Mouse (Mus musculus) bone marrow, adult 2 months (tissue): ENCODE data around the gene Faf2.

Source experiments
- CTCF ChIP-seq: fragments of 200-500 bp; IDR thresholded peaks from 2 replicates; pipeline ENCODE4 v1.5.1; 2011; ENCODE audit warnings: low read length, control low read depth; ENCODE audit not compliant: control insufficient read depth, insufficient read depth
- POLR2A ChIP-seq: fragments of 200-500 bp; IDR thresholded peaks from 2 replicates; pipeline ENCODE4 v1.6.1; 2011; ENCODE audit warnings: low read depth, mild to moderate bottlenecking, control low read depth, low read length, borderline replicate concordance; ENCODE audit not compliant: control insufficient read depth

DNA sequence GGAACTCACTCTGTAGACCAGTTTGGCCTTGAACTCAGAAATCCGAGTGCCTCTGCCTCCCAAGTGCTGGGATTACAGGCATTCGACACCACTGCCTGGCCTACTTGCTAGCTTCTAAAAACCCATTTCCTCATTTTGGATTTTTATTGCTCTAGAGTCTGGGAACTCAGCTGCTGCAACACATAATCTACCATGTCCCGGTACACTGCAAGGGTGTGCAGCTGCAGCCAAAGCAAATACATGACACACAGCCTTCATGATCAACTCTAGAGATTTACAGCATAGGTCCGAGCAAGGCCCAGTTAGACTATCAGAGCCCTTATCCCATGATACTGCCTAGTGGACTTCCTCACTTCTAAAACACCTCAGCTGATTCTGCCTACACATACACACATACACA lies 56.7 kb downstream of the Faf2 start:
- no peak for TF ChIP-seq POLR2A
- no peak for TF ChIP-seq CTCF
